Mouse (Mus musculus): ENCODE results near the gene Prdx5. TPM values are rescaled to one million over a fixed set of nuclear protein-coding genes. Genes with fewer than 3 reads are reported as not detected.
"Not testable (repeated sequence)": the region's sequence is repeated elsewhere in the genome, so short reads cannot be mapped to it uniquely, and the experiment has no call there.

The Prdx5 gene
- polyA plus RNA-seq, 1 experiment from 2014 or later = 90.5 TPM

DNA sequence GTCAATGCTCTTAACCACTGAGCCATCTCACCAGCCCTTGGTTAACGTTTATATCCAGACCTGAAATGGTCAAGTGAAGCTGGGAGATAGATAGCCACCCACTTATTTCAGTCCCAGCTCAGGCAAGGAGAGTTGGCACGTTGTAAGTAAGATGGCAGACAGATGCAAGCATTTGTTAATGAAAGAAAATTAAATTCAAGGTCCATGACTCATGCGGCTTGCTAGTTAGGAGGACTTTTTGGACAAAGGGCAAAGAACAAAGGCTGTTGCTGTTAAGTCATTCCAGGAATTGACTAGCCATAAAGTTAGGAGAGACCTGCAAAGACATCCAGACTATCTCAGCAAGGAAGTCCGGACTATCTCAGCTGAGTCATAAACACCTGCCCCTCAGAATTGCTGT, 10.3 kb downstream of the Prdx5 start:
- Histone ChIP-seq H3K36me3 (ENCODE audit: control insufficient read depth, insufficient read depth, low read length) (no peaks in the 10 kb centered on the region), H3K9ac (ENCODE audit: low read length) (no peak overlapping the region), H3K9me3 (ENCODE audit: control insufficient read depth, low read length) (peaks cover 2% of the 10 kb centered on the region; the same call in 1 of the 2 replicates), H3K27me3 (ENCODE audit: control insufficient read depth, insufficient read depth, low read length) (no peaks in the 10 kb centered on the region), H3K4me1 (ENCODE audit: control insufficient read depth, insufficient read depth, low read length) (no peaks in the 10 kb centered on the region), H3K4me2 (ENCODE audit: low read depth, severe bottlenecking) (no peak overlapping the region), H3K27ac (replicated peaks; ENCODE audit: low read depth, low read length) (no peak overlapping the region), H3K4me3 (ENCODE audit: low read depth, low read length) (no peak overlapping the region)
- DNase-seq (ENCODE audit: low spot score) (no peak), ATAC-seq (ENCODE audit: insufficient number of reproducible peaks, low FRiP score, low TSS enrichment, low read depth) (no peak)
- 83% methylated on average over 4 of the region's 4 CpGs for WGBS

DNA sequence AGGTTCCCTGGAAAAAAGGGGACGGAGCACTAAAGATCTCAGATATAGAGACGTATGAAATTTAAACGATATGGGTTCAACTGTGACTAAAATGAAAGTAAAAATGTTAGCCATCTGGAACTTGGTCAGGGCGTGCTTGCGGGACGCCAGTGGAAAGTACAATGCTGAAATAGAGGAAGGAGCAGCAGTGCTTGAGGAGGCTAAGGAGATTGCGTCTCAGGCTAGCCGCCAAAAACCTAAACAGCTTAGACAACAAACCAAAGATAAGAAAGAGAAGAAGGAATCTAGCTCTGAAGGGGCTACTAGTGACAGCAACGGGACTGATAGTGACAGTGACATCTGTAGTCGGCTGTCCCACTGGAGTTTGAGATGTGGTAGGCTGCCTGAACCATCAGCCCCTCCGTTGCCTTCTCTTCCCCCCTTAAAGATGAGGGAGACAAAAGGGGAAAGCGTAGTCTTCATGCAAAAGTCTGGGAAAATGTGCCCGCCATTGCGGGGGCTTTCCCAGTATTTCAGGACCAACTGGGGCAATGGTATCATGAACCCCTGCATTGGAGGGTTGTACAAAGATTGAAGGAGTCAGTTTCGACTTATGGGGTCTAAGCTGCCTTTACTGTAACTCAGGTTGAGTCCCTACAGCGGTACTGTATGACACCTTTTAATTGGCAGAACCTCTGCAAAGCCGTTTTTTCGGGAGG, 14.1 kb downstream of the Prdx5 start:
- H3K27ac ChIP-seq (replicated peaks; ENCODE audit: low read depth, low read length); H3K4me1 ChIP-seq (ENCODE audit: control insufficient read depth, insufficient read depth, low read length); H3K36me3 ChIP-seq (ENCODE audit: control insufficient read depth, insufficient read depth, low read length); H3K9me3 ChIP-seq (ENCODE audit: control insufficient read depth, low read length); H3K4me3 ChIP-seq (ENCODE audit: low read depth, low read length); ATAC-seq (ENCODE audit: insufficient number of reproducible peaks, low FRiP score, low TSS enrichment, low read depth); H3K9ac ChIP-seq (ENCODE audit: low read length); DNase-seq (ENCODE audit: low spot score); H3K4me2 ChIP-seq (ENCODE audit: low read depth, severe bottlenecking); H3K27me3 ChIP-seq (ENCODE audit: control insufficient read depth, insufficient read depth, low read length): not testable (repeated sequence)
- WGBS = 92% methylated on average over 18 of the region's 18 CpGs

DNA sequence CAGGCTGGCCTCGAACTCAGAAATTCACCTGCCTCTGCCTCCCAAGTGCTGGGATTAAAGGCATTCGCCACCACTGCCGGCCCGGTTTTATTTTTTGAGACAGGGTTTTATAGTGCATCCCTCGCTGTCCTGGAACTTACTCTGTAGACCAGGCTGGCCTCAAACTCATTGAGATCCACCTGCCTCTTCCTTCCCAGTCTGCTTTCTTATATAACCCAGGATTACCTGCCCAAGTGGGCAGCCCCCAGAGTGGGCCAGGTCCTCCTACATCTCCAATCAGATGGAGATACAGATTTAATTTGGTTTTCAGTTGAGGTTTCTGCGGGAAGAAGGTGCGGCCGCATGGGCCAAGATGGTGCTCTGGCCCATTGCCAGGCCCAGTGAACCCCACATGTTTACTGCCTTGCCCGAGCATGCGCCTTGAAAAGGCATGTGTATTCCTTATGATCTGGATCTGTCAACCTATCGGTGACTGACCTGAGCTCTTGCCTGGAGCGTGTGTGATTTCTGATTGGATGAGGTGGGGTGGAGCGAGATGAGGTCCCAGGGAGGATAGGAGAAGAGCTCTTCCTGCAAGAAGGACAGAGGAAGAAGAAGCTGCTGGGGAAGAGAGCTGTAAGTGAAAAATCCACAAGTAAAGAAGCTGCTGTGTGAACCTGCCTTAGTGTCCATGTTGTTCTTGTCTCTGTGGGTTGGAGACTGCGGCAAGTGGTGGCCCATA, 16.0 kb downstream of the Prdx5 start:
- H3K4me3 ChIP-seq (ENCODE audit: low read depth, low read length) = no peak overlapping the region
- no peaks in the 10 kb centered on the region for H3K4me1 ChIP-seq (ENCODE audit: control insufficient read depth, insufficient read depth, low read length)
- DNase-seq (ENCODE audit: low spot score) = no peak
- H3K4me2 ChIP-seq (ENCODE audit: low read depth, severe bottlenecking) = no peak overlapping the region
- 90% methylated on average over 14 of the region's 14 CpGs for WGBS
- no peaks in the 10 kb centered on the region for H3K27me3 ChIP-seq (ENCODE audit: control insufficient read depth, insufficient read depth, low read length)
- no peak overlapping the region for H3K9ac ChIP-seq (ENCODE audit: low read length)
- no peak overlapping the region for H3K27ac ChIP-seq (replicated peaks; ENCODE audit: low read depth, low read length)
- no peaks in the 10 kb centered on the region for H3K36me3 ChIP-seq (ENCODE audit: control insufficient read depth, insufficient read depth, low read length)
- H3K9me3 ChIP-seq (ENCODE audit: control insufficient read depth, low read length) = no peaks in the 10 kb centered on the region
- ATAC-seq (ENCODE audit: insufficient number of reproducible peaks, low FRiP score, low TSS enrichment, low read depth) = no peak

DNA sequence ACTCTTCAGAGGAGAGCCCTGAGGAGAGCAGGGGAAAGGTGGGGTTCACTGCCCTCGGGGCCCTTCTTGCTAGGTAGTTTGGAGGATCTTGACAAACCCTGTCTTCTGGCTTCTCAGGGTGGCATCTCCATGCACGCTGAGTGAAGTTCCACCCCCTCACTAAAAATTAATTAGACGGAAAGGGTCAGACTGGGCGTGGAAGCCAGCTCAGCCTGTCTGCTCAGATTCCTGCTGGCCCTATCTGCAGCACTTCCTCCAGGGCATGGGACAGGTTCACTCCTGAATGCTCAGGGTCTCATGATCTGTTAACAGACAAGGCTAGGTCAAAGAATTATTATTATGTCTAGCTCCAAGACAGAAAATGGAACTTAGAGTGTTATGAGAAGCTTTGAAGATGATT, 17.4 kb downstream of the Prdx5 start:
- DNase-seq (ENCODE audit: low spot score) = no peak
- H3K4me3 ChIP-seq (ENCODE audit: low read depth, low read length) = no peak overlapping the region
- 66% methylated on average over 4 of the region's 4 CpGs for WGBS
- H3K36me3 ChIP-seq (ENCODE audit: control insufficient read depth, insufficient read depth, low read length) = no peaks in the 10 kb centered on the region
- H3K27me3 ChIP-seq (ENCODE audit: control insufficient read depth, insufficient read depth, low read length) = no peaks in the 10 kb centered on the region
- H3K4me2 ChIP-seq (ENCODE audit: low read depth, severe bottlenecking) = no peak overlapping the region
- H3K9ac ChIP-seq (ENCODE audit: low read length) = no peak overlapping the region
- H3K9me3 ChIP-seq (ENCODE audit: control insufficient read depth, low read length) = no peaks in the 10 kb centered on the region
- no peaks in the 10 kb centered on the region for H3K4me1 ChIP-seq (ENCODE audit: control insufficient read depth, insufficient read depth, low read length)
- no peak for ATAC-seq (ENCODE audit: insufficient number of reproducible peaks, low FRiP score, low TSS enrichment, low read depth)
- no peak overlapping the region for H3K27ac ChIP-seq (replicated peaks; ENCODE audit: low read depth, low read length)

DNA sequence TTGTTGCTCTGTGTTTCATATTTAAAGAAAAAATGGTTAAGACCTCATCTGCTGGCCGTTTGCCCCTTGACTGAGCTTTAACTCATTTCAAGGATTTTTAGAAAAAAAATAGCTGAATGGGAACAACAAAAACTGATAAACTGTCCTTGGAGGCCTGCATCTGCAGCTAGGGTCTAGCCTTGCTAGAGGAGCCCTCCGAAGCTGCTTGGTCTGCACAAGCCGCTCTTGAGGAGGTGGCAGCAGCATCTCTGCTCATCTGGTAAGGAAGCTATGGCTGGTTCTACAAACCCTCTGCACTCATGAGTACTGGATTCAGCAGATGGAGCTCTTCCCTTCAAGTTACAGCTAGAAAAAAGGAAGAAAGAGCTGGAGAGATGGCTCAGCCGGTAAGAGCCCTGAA, 31.9 kb downstream of the Prdx5 start:
- ATAC-seq (ENCODE audit: insufficient number of reproducible peaks, low FRiP score, low TSS enrichment, low read depth) = no peak
- no peak overlapping the region for H3K9ac ChIP-seq (ENCODE audit: low read length)
- 0 out of 2 replicates have a peak, but pooled peaks cover 2% of the 10 kb centered on the region for H3K9me3 ChIP-seq (ENCODE audit: control insufficient read depth, low read length)
- no peak overlapping the region for H3K27ac ChIP-seq (replicated peaks; ENCODE audit: low read depth, low read length)
- H3K4me3 ChIP-seq (ENCODE audit: low read depth, low read length) = no peak overlapping the region
- no peaks in the 10 kb centered on the region for H3K27me3 ChIP-seq (ENCODE audit: control insufficient read depth, insufficient read depth, low read length)
- no peak for DNase-seq (ENCODE audit: low spot score)
- WGBS = 88% methylated on average over 4 of the region's 4 CpGs
- H3K4me2 ChIP-seq (ENCODE audit: low read depth, severe bottlenecking) = no peak overlapping the region
- no peaks in the 10 kb centered on the region for H3K4me1 ChIP-seq (ENCODE audit: control insufficient read depth, insufficient read depth, low read length)
- no peaks in the 10 kb centered on the region for H3K36me3 ChIP-seq (ENCODE audit: control insufficient read depth, insufficient read depth, low read length)

DNA sequence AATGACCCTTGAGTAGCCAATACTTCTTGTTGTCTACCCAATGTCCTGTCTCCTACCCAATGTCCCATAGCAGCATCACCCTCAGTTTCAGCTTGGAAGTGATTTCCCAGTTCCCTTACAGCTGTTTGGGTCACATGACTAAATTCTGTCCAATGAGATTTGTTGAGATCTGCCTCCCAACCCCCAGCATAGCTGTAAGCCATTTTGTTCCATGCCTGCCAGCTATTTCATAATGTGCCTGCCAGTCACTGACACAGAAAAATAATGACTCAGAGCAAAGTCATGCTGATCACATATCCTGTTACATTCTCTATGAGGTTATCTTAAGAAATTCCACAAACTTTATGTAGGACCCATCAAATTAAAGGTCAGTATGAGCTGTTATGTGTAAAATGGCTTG, 33.1 kb downstream of the Prdx5 start:
- no peak overlapping the region for H3K4me2 ChIP-seq (ENCODE audit: low read depth, severe bottlenecking)
- no peak for ATAC-seq (ENCODE audit: insufficient number of reproducible peaks, low FRiP score, low TSS enrichment, low read depth)
- H3K36me3 ChIP-seq (ENCODE audit: control insufficient read depth, insufficient read depth, low read length) = no peaks in the 10 kb centered on the region
- H3K27ac ChIP-seq (replicated peaks; ENCODE audit: low read depth, low read length) = no peak overlapping the region
- no peaks in the 10 kb centered on the region for H3K27me3 ChIP-seq (ENCODE audit: control insufficient read depth, insufficient read depth, low read length)
- H3K9ac ChIP-seq (ENCODE audit: low read length) = no peak overlapping the region
- DNase-seq (ENCODE audit: low spot score) = no peak
- no peaks in the 10 kb centered on the region for H3K4me1 ChIP-seq (ENCODE audit: control insufficient read depth, insufficient read depth, low read length)
- H3K4me3 ChIP-seq (ENCODE audit: low read depth, low read length) = no peak overlapping the region
- H3K9me3 ChIP-seq (ENCODE audit: control insufficient read depth, low read length) = 0 out of 2 replicates have a peak, but pooled peaks cover 2% of the 10 kb centered on the region

DNA sequence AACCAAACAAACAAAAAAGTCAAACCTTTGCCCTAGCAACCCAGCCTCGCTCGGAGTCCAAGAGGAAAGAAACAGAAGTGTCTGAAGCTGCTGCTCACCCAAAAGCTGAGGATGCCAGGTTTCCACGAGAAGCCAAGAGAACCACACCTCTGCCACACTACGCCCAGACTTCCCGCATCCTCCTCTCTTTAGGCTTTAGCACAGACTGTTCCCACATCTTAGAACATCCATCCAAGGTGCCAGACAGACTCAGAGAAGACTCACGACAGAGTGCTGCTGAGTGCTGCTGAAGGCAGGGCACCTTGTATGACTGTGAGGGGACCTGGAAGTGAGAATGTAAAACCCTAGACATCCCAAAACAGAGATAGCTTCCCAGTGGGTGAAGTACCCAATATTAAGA, 34.1 kb downstream of the Prdx5 start:
- no peaks in the 10 kb centered on the region for H3K36me3 ChIP-seq (ENCODE audit: control insufficient read depth, insufficient read depth, low read length)
- ATAC-seq (ENCODE audit: insufficient number of reproducible peaks, low FRiP score, low TSS enrichment, low read depth) (no peak), DNase-seq (ENCODE audit: low spot score) (no peak)
- H3K9me3 ChIP-seq (ENCODE audit: control insufficient read depth, low read length) = 0 out of 2 replicates have a peak, but pooled peaks cover 2% of the 10 kb centered on the region
- no peak overlapping the region for H3K9ac ChIP-seq (ENCODE audit: low read length)
- no peaks in the 10 kb centered on the region for H3K4me1 ChIP-seq (ENCODE audit: control insufficient read depth, insufficient read depth, low read length)
- no peak overlapping the region for H3K27ac ChIP-seq (replicated peaks; ENCODE audit: low read depth, low read length)
- H3K4me3 ChIP-seq (ENCODE audit: low read depth, low read length) = no peak overlapping the region
- H3K4me2 ChIP-seq (ENCODE audit: low read depth, severe bottlenecking) = no peak overlapping the region
- H3K27me3 ChIP-seq (ENCODE audit: control insufficient read depth, insufficient read depth, low read length) = no peaks in the 10 kb centered on the region
- 80% methylated on average over 6 of the region's 6 CpGs for WGBS

DNA sequence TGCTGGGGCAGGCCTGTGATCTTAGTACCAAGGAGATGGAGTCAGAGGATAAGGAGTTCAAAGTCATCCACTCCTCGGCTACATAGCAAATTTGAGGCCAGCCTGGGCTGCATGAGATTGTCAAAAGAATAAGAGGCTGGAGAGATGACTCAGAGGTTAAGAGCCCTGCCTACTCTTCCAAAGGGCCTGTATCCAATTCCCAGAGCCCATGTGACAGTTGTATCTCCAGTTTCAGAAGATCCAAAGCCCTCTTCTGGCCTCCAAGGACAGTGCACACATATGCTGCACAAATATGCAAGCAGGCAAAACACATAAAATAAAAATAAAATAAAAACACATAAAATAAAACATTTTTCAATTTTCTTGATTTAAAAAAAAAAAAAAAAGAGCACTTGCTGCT, 35.6 kb downstream of the Prdx5 start:
- WGBS = 89% methylated on average over 1 of the region's 1 CpGs
- no peak overlapping the region for H3K4me2 ChIP-seq (ENCODE audit: low read depth, severe bottlenecking)
- no peak overlapping the region for H3K9ac ChIP-seq (ENCODE audit: low read length)

More for the DNA sequence above, 35.6 kb downstream of the Prdx5 start:
- H3K27ac ChIP-seq (replicated peaks; ENCODE audit: low read depth, low read length) = no peak overlapping the region
- ATAC-seq (ENCODE audit: insufficient number of reproducible peaks, low FRiP score, low TSS enrichment, low read depth) = no peak
- DNase-seq (ENCODE audit: low spot score) = no peak
- 0 out of 2 replicates have a peak, but pooled peaks cover 3% of the 10 kb centered on the region for H3K4me1 ChIP-seq (ENCODE audit: control insufficient read depth, insufficient read depth, low read length)
- no peaks in the 10 kb centered on the region for H3K27me3 ChIP-seq (ENCODE audit: control insufficient read depth, insufficient read depth, low read length)
- H3K9me3 ChIP-seq (ENCODE audit: control insufficient read depth, low read length) = no peaks in the 10 kb centered on the region
- H3K36me3 ChIP-seq (ENCODE audit: control insufficient read depth, insufficient read depth, low read length) = no peaks in the 10 kb centered on the region
- H3K4me3 ChIP-seq (ENCODE audit: low read depth, low read length) = no peak overlapping the region

Measured in limb, embryonic 11.5 days (tissue).